Mouse (Mus musculus) left cerebral cortex, adult 18-20 months (tissue): ENCODE results near the gene Tex9. TPM values are rescaled to one million over a fixed set of nuclear protein-coding genes. Genes with fewer than 3 reads are reported as not detected.
"Not testable (repeated sequence)": the region's sequence is repeated elsewhere in the genome, so short reads cannot be mapped to it uniquely, and the experiment has no call there.

Source experiments
- DNase-seq, 2 experiments: peaks; one replicate each; pipeline ENCODE4 v3.0.0; 2021 to 2022; ENCODE audit warnings: low spot score in 2 of 2, mixed read lengths in 1 of 2
- total RNA-seq, 2 experiments: library from RNA; stranded (reverse); gene quantifications; 2 replicates each; pipeline ENCODE4 v1.2.3; 2021

Tex9 gene
- total RNA-seq, 2 experiments from 2014 or later: 10.2 to 14.3 TPM

- DNase-seq: no peak
Observed at GRCm38 (mm10) chr9:72440948-72441926, 50.8 kb downstream of the Tex9 start.

GRCm38 (mm10) chr9:72440358-72440757 is 51.7 kb downstream of the Tex9 start:
- no peak for DNase-seq

- no peak for DNase-seq
Observed at GRCm38 (mm10) chr9:72438749-72439148, 53.3 kb downstream of the Tex9 start.

- DNase-seq: peak; percentile 93
Observed at GRCm38 (mm10) chr9:72437822-72438701, 54.0 kb downstream of the Tex9 start, which contains the start of gene Mns1. Gene Mns1, plus strand, starts transcription at chr9:72438011.

- DNase-seq: no peak
Observed at GRCm38 (mm10) chr9:72434876-72435275, 57.1 kb downstream of the Tex9 start.

GRCm38 (mm10) chr9:72427861-72428260 is 64.2 kb downstream of the Tex9 start:
- peak in 1 of 2 experiments; percentile 13 for DNase-seq

GRCm38 (mm10) chr9:72425300-72425850 is 66.6 kb downstream of the Tex9 start:
- no peak for DNase-seq

- no peak for DNase-seq
Observed at GRCm38 (mm10) chr9:72422753-72423152, 69.3 kb downstream of the Tex9 start.

GRCm38 (mm10) chr9:72422284-72422683 is 69.7 kb downstream of the Tex9 start:
- DNase-seq: no peak

- no peak for DNase-seq
Observed at GRCm38 (mm10) chr9:72420490-72420889, 71.5 kb downstream of the Tex9 start.

GRCm38 (mm10) chr9:72418443-72418842 is 73.6 kb downstream of the Tex9 start:
- no peak for DNase-seq

GRCm38 (mm10) chr9:72411746-72412145 is 80.3 kb downstream of the Tex9 start:
- no peak for DNase-seq

GRCm38 (mm10) chr9:72409381-72410225 is 82.4 kb downstream of the Tex9 start:
- DNase-seq: no peak

- peak; percentile 84 to 87 for DNase-seq
Observed at GRCm38 (mm10) chr9:72408131-72408586, 83.9 kb downstream of the Tex9 start.

- no peak for DNase-seq
Observed at GRCm38 (mm10) chr9:72405882-72406638, 86.0 kb downstream of the Tex9 start.

GRCm38 (mm10) chr9:72404934-72405333 is 87.1 kb downstream of the Tex9 start:
- DNase-seq: no peak

GRCm38 (mm10) chr9:72404446-72404845 is 87.6 kb downstream of the Tex9 start:
- no peak for DNase-seq

- DNase-seq: no peak
Observed at GRCm38 (mm10) chr9:72403421-72403820, 88.6 kb downstream of the Tex9 start.

- DNase-seq: not testable (repeated sequence)
Observed at GRCm38 (mm10) chr9:72401769-72402168, 90.2 kb downstream of the Tex9 start.
